Mouse (Mus musculus) brain, embryonic 14.5 days (tissue): ENCODE measurements around the gene Mcl1.

Source experiments
- CTCF ChIP-seq: fragments of 200-500 bp; IDR thresholded peaks from 2 replicates; pipeline ENCODE4 v1.5.1; 2012; ENCODE audit warnings: inconsistent platforms, mild to moderate bottlenecking, moderate library complexity, borderline replicate concordance; ENCODE audit not compliant: insufficient read depth, insufficient read length; ENCODE audit errors: extremely low read depth
- POLR2A ChIP-seq: fragments of 200-500 bp; IDR thresholded peaks from 2 replicates; pipeline ENCODE4 v1.6.1; 2012; ENCODE audit warnings: mild to moderate bottlenecking, inconsistent platforms, borderline replicate concordance; ENCODE audit not compliant: poor library complexity, insufficient read depth, insufficient read length, severe bottlenecking; ENCODE audit errors: extremely low read depth

DNA sequence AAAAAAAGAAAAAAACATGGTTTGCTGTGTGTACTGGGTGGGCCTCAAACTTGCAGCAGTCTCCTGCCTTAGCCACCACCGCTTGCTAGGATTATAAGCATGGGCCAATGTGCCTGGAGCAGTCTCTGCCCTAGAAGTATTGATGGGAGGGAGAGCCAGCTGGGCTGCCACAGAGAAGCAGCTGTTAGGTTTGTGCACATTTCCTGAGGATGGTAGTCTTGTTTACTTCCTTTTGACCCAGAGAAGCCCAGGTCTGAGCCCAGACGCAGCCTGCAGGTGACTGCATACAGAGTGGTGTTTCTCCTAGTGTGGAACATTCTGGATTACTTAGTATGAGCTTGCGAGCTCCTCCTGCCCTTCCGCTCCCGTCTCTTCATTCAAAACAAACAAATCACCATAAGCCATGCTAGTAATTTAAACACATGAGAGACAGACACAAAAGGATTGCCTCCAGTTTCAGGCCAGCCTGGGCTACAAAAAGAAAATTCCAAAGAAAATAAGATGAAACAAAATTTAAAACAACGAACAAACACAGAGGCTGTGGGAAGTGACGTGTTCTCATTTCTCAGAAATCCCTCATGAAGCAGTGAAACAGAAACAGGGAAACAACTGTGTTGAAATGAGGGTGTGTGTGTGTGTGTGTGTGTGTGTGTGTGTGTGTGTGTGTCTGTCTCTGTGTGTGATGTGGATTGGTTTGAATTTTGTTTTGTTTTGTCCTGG is 10.2 kb downstream of the Mcl1 start:
- TF ChIP-seq POLR2A (no peak), CTCF (no peak)
